ENCODE assay signal across 15 mouse cellular contexts in genomic region chr10:77439026-77439425, GRCm38 (mm10).
"Had no signal": no experiment of that assay in that cellular context is flagged by ENCODE, and none has a peak within 500 bp of the region (broad histone marks: within the 10 kb centered on the region; RNA-seq: fewer than 3 reads in every experiment).

No protein-coding gene starts in this region.

- H3K36me3 ChIP-seq: neural tube, embryonic 15.5 days; stomach, embryonic 15.5 days had no signal

- H3K9ac ChIP-seq: neural tube, embryonic 15.5 days; stomach, embryonic 15.5 days had no signal

- H3K9me3 ChIP-seq: neural tube, embryonic 15.5 days; stomach, embryonic 15.5 days had no signal

- H3K4me3 ChIP-seq: neural tube, embryonic 15.5 days; stomach, embryonic 15.5 days had no signal

- H3K27ac ChIP-seq: neural tube, embryonic 15.5 days; stomach, embryonic 15.5 days; stomach, postnatal 0 days had no signal

- H3K4me2 ChIP-seq: neural tube, embryonic 15.5 days; stomach, embryonic 15.5 days had no signal

- H3K27me3 ChIP-seq: neural tube, embryonic 15.5 days; stomach, embryonic 15.5 days had no signal

- DNase-seq: retina, postnatal 1 day; right cerebral cortex, adult 18-20 months; right cerebral cortex, postnatal 14 days; right cerebral cortex, postnatal 25 days; right cerebral cortex, postnatal 4 days; spleen, adult 18-20 months; thymus, adult 18-20 months; thymus, adult 2 months; thymus, postnatal 14 days; thymus, postnatal 25 days; thymus, postnatal 36 days; thymus, postnatal 4 days had no signal
